ENCODE assay signal across 8 mouse cellular contexts in the genomic region with DNA sequence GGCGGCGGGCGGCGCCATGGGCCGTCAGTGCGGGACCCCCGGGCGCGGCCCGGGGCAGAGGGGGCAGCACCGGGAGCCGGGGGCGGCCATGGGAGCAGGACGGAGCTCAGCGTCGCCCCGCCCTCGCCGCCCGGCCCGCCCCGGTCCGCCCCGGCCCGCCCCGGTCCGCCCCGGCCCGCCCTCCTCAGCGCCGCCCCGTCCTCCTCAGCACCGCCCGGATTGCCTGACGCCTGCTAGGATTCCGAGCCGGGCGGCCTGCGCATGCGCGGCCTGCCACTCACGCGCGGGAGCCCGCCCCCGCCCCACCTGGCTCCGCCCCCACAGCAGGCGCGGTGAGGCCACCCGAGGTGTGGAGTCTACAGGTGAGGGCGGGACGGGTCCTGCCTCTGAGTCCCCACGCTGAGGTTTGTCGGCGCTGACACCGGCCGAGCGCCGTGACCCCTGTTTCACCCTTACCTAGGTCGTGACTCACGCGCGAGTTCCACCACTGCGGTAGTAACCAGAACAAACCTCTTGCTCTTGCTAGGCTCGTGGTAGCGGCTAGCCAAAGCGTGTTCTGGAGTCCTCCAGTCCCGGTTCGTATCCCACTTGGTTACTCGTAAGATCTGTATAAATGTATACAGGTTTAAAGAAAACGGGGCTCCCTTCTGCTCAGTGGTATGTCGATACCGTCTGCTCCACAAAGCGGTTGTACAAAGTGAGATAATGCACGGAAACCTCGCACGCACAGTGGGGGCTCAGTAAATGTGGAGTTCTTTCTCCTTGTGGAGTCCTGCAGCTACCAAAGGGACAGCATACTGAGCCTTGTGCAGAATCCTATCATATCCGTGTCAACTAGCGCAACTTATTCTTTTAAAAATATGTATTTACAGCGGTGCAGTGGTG. TPM values are rescaled to one million over a fixed set of nuclear protein-coding genes. Genes with fewer than 3 reads are reported as not detected.
DNase-seq lines count a peak whose midpoint lies in the region; ATAC-seq and TF ChIP-seq lines count a peak whose summit lies in the region.

A gene (minus strand): TSS at position 51 of the 885 bp plus-strand sequence.

- H3K27me3 ChIP-seq in Patski = no peaks in the 10 kb centered on the region
- H3K27me3 ChIP-seq in hindbrain, embryonic 14.5 days (ENCODE audit: control insufficient read depth, insufficient read depth, low read length) = no peaks in the 10 kb centered on the region

- POLR2A ChIA-PET in Patski (lab: Charles Lee) = interaction anchor here (1.1 kb wide), 2 partner anchors 22 to 27 kb away, joined by 3 to 5 read pairs; no protein-coding TSS in a partner anchor

- ATAC-seq in Patski = peak; percentile 72
- peak; percentile 97 for ATAC-seq in hindbrain, embryonic 14.5 days (ENCODE audit: low FRiP score)

- WGBS in hindbrain, embryonic 14.5 days = 2% methylated on average over 44 of the region's 80 CpGs

- no peak for DNase-seq in Patski (ENCODE audit: low read depth, low spot score)
- peak; percentile 96 to 97 for DNase-seq in cerebellum, postnatal 14 days
- peak; percentile 77 to 88 for DNase-seq in frontal cortex, postnatal 25 days (ENCODE audit: low spot score in 2 of 2)
- DNase-seq in hindbrain, embryonic 14.5 days (ENCODE audit: low spot score) = peak; percentile 94
- peak; percentile 89 for DNase-seq in layer of hippocampus, postnatal 36 days
- DNase-seq in lung, postnatal 36 days = peak; percentile 94
- peak; percentile 94 for DNase-seq in retina, postnatal 1 day
- DNase-seq in urinary bladder, adult 18-20 months (ENCODE audit: low spot score in 2 of 2) = peak; percentile 86 to 91

- H3K9me3 ChIP-seq in hindbrain, embryonic 14.5 days (ENCODE audit: control insufficient read depth, low read length) = no peaks in the 10 kb centered on the region

- H3K36me3 ChIP-seq in hindbrain, embryonic 14.5 days (replicated peaks; ENCODE audit: control insufficient read depth, insufficient read depth) = no peaks in the 10 kb centered on the region

- CTCF ChIA-PET in Patski (lab: Charles Lee) = no interaction called here

- in situ Hi-C loops in Patski (cut with MboI; ENCODE audit: low pct_unique_long_range_greater_than_20kb) = no loop called here

- no peak within 1 kb of the TSS for H3K27ac ChIP-seq in hindbrain, embryonic 14.5 days

- peak within 1 kb of the TSS; percentile 83 for H3K4me2 ChIP-seq in hindbrain, embryonic 14.5 days (replicated peaks)

- H3K4me3 ChIP-seq in hindbrain, embryonic 14.5 days (replicated peaks; ENCODE audit: low read length) = peak within 1 kb of the TSS; percentile 83

- H3K9ac ChIP-seq in hindbrain, embryonic 14.5 days = peak within 1 kb of the TSS; percentile 71

- no peak for TF ChIP-seq CTCF in Patski (IDR thresholded peaks at IDR 0.05)

- peaks cover 10% of the 10 kb centered on the region for H3K4me1 ChIP-seq in hindbrain, embryonic 14.5 days (replicated peaks; ENCODE audit: control insufficient read depth, insufficient read depth, low read length)

RNA-seq across cellular contexts. Expression of the gene that starts here (rescaled TPM):
- 73.0 TPM for polyA plus RNA-seq in Patski (2021)
- polyA plus RNA-seq in hindbrain, embryonic 14.5 days (2014; fragmentation: Nextera tagmentation; extraction: Ambion mirVana) = 3.9 and 5.7 TPM in 2 replicates
- total RNA-seq in layer of hippocampus, postnatal 36 days (2021) = 10 to 100 TPM; 13.1 to 14.6 TPM

Comparison
In these comparisons a context has a peak if more than half of its experiments do, and no peak if none do; other contexts are left out.
1. RNA of the gene that starts here (polyA plus RNA-seq): 73.0 TPM in Patski (single experiment); 3.9 to 5.7 TPM in hindbrain, embryonic 14.5 days; every median in the first group is over 10 times any median in the second.